Mouse (Mus musculus) layer of hippocampus, adult 11-12 months (tissue): Measurements from ENCODE around the gene Borcs8.
A peak's percentile ranks its signal among the peaks of the same experiment; 100 is the strongest.

Experiments
- DNase-seq: peaks from one replicate; pipeline ENCODE4 v3.0.0; 2022; ENCODE audit warnings: low spot score

The Borcs8 gene

GRCm38 (mm10) chr8:70134086-70134485 is 5.2 kb upstream of the Borcs8 start:
- DNase-seq = no peak

DNA sequence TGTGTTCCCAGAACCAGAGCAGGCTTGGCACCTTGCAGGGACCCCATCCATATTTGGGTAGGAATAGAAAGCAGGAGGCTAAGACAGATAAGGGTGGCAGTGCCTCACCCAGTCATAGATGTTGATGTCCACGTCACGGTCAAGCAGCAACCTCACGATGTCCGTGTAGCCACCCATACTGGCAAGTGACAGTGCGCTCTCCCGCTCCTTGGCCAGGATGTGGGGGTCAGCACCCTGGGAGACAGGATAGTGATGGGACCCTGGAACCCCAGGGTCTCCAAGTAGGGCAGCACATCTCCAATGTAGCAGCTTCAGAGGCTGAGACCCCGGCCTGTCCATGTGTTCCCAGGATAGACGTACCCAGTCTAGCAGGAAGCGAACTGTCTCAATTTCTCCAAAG is 4.4 kb upstream of the Borcs8 start:
- no peak for DNase-seq

- DNase-seq = no peak
Observed at GRCm38 (mm10) chr8:70136591-70136990, 2.7 kb upstream of the Borcs8 start.

GRCm38 (mm10) chr8:70137890-70138289 is 1.4 kb upstream of the Borcs8 start:
- no peak for DNase-seq

DNA sequence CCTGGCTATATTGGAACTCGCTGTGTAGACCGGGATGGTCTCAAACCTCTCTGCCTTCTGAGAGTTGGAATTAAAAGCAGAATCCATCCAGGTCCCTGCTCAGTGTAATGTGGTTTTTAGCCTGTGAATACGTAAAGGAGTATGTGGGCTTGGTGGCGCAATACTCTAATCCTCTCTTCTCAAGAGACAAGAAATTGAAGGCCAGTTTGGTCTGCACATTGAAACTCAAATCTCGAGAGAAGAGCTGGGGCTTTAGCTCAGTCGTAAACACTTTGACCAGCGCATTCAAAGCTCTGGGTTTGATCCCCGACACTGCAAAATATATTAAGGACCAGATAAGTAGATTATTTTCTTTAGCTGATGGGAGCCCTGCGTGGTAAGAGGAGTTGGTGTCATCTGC is 682 bp downstream of the Borcs8 start:
- DNase-seq = no peak

DNA sequence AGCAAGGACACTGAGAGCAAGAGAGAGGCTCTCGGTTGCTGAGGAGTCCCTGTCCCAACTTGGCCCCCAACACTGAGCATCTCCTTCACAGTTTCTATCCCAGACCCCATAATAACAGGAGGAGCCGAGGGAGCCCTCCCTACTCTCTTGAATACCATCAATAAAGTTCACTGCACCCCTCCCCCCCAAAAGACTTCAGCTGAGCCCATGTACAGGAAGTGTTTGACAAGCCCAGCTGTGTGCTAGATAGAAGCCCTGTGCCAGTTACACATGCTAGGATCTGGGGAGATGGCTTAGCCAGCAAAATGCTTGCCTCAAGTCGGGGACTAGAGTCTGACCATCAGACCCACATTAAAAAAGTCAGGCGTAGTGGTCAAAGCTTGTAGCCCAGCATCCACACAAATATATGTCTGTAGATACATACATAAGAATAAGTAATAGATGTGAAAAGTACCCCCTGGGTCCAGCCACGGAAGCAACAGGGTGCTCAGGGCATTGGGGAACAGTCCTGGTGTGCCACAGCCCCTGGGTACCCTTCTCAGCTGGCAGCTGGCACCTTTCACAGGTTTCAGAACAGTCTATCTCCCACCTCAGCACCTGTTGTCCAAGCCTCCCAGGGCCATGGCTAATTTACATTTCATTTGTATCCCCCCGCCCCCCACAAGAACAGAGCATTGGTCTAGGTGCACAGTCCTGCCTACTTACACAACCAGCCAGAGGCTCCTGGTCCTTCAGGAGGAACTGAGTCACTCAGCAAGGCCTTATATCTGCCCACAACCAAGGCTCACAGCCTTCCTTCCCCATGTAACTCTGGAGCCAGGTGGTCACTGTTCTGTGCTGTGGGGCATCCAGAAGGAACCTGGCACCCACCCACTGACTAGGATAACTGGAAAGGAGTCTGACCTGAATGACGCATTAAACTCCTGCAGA is 8.6 kb downstream of the Borcs8 start:
- DNase-seq = no peak

DNA sequence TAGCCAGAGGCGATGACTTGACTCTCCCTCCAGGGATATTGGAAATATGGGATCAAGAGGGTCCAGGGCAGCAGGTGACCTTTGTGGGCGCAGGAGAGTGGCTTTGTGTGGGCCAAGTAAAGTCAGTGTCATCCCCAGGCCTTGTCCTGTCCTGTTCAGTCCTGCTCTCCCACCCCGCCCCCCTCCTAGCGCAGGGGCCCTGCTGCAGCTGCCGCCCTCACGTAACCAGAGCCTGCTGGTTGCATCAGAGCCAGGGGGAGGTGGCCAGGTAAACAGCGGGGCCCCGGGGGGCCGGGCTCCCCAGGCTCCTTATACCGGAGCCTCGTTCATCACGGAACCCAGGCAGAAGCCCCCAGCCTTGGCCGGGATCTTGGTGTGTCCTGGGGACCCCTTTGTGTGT is 10.9 kb downstream of the Borcs8 start:
- no peak for DNase-seq

GRCm38 (mm10) chr8:70152537-70153257 is 13.4 kb downstream of the Borcs8 start:
- no peak for DNase-seq

- no peak for DNase-seq
Observed at GRCm38 (mm10) chr8:70157240-70157800, 18.0 kb downstream of the Borcs8 start.

GRCm38 (mm10) chr8:70158069-70158853 is 19.0 kb downstream of the Borcs8 start:
- peak; percentile 48 for DNase-seq

DNA sequence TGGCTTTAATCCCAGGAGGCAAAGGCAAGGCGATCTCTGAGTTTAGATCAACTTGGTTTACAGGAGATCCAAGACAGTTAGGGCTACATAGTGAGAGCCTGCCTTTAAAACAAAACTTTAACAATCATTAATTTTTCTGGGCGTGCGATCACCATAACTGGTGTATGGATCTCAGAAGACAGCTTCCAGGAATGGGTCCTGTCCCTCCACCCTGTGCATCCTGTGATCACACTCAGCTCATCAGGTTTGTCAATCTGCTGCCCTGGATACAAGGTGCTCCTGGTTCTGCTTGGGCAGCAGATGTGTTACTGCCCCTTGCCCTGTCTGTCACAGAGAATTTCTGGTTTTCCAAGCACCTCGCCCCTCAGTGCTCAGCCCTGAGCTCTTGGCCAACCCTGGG is 19.9 kb downstream of the Borcs8 start:
- DNase-seq = no peak

DNA sequence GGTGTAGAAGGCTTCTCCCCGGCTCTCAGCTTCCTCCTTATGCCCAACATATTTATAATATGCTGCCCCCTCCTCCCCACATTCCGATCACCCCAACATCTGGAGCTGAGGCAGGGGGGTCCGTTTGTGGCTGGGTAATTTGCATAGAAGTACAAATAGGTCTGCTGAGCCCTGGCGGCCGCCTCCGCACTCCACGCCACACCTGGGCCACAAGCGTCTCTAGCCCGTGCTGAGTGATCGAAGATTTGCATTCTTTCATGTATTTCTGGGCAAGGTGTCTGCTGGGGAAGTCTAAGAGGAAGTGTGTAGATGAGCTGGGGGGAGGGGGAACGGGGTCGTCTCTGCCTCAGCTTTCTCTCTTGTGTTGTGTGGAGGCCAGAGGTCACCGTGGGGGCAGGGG is 20.7 kb downstream of the Borcs8 start:
- no peak for DNase-seq

- no peak for DNase-seq
Observed at GRCm38 (mm10) chr8:70163316-70163715, 24.0 kb downstream of the Borcs8 start.

DNA sequence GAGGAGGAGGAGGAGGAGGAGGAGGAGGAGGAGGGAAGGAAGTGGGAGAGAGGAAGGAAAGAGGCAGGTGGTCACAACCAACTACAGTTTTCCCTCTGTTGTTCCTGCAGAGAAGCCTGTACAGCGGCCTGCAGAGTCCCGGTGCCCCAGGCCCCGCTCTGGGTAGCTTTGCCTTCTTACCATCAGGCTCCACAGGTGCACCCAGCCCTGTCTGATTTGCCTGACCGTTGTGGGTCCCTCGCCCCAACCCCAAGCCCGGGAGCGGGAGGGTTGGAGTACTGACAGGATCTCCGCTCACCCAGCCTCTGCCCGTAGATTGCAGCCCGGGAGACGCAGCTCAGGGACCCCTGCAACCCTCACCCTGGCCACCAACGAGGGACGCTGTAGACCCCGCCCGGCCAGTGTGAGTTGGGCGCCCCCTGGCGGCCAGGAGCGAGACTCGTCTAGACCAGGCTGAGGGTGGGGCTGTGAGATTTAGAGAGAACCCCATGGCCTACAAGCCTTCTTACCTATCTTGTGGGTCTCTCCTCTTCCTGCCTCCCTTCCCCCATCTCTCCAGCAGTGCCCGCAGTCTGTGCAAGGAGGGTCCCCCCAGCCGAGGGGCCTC is 27.3 kb downstream of the Borcs8 start:
- DNase-seq = peak; percentile 32

GRCm38 (mm10) chr8:70170116-70170515 is 30.8 kb downstream of the Borcs8 start:
- no peak for DNase-seq

DNA sequence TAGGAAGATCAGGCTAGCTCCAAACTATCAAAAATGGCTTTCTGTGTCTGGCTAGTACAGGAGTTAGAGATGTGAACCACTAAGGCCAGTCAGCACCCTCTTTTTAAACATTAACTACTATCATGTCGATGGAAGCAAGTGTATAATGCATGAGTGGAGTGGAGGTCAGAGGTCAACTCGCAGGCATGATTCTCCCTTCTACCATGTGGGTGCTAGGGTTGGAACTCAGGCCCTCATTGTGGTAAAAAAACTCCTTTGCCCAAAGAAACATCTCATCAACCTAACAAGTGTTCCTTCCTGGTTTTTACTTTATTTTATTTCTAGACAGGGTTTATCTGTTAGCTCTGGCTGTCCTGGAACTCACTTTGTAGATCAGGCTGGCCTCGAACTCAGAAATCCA is 31.4 kb downstream of the Borcs8 start:
- DNase-seq = no peak

GRCm38 (mm10) chr8:70171240-70171639 is 31.9 kb downstream of the Borcs8 start:
- no peak for DNase-seq

GRCm38 (mm10) chr8:70172043-70172681 is 32.9 kb downstream of the Borcs8 start, which contains the start of gene Tmem161a:
Gene Tmem161a, plus strand, starts transcription at chr8:70172356.
- peak; percentile 95 for DNase-seq

DNA sequence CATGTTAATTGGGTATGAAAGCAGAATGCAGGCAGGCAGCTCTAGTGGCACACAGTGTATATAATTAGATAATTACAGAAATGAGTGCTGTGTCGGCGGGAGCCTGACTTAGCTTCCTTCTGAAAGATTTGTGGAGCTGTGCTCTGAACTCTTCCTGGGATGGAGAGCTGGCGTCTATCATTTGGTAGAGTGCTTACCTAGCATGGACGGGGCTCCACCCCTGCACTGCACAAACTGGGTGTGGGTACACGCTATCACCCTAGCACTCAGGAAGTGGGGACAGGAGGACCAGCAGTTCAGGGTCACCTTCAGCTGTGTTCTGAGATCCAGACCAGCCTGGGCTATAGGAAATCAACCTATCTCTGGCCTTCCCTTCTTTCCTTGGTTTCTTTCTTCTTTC is 34.0 kb downstream of the Borcs8 start:
- no peak for DNase-seq

DNA sequence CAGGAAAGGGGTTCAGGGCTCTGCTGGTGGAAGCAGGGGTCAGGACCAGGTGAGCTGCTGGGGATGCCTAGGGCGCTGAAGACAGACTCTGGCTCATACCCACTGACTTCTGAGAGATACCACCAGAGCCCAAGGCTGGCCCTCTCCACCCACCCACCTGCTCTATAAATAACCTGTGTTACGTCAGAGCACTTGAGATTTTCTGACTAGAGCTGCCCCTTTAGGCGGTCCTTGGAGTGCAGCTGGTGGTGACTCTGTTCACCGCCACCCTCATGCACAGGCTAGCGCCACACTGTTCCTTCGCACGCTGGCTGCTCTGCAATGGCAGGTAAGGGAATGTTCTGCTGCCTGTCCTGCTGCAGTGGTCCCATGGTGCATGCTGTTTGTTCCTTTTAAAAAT is 34.8 kb downstream of the Borcs8 start:
- no peak for DNase-seq

- no peak for DNase-seq
Observed at GRCm38 (mm10) chr8:70178231-70178630, 38.9 kb downstream of the Borcs8 start.
